Mouse (Mus musculus) MN1 (cell line): ENCODE measurements at regions not wholly inside any gene's neighbourhood (a gene's known extent, or its start where the extent isn't known, plus 50 kb on each side); places are given as distances from the start of the nearest gene placed in this dataset.

ENCODE experiments used
- DNase-seq: peaks from one replicate; pipeline ENCODE4 v3.0.0-alpha.2; 2016; ENCODE audit warnings: low spot score

- DNase-seq, result no peak
Observed at GRCm38 (mm10) chr10:72923611-72924010, 175.5 kb upstream of the Pcdh15 start.

- DNase-seq, result no peak
Observed at GRCm38 (mm10) chr10:72956957-72957356, 142.2 kb upstream of the Pcdh15 start.

- no peak for DNase-seq
Observed at GRCm38 (mm10) chr10:72960051-72960450, 139.1 kb upstream of the Pcdh15 start.

- peak; percentile 11 for DNase-seq
Observed at GRCm38 (mm10) chr10:72981359-72981758, 117.8 kb upstream of the Pcdh15 start.

GRCm38 (mm10) chr10:72988355-72988754 is 110.8 kb upstream of the Pcdh15 start:
- no peak for DNase-seq

- DNase-seq, result no peak
Observed at GRCm38 (mm10) chr10:73010897-73011296, 88.2 kb upstream of the Pcdh15 start.

- peak; percentile 11 for DNase-seq
Observed at GRCm38 (mm10) chr10:73011874-73012273, 87.3 kb upstream of the Pcdh15 start.

GRCm38 (mm10) chr10:73037476-73037875 is 61.7 kb upstream of the Pcdh15 start:
- no peak for DNase-seq

GRCm38 (mm10) chr10:73039551-73039950 is 59.6 kb upstream of the Pcdh15 start:
- DNase-seq, result no peak
